In the genomic region with DNA sequence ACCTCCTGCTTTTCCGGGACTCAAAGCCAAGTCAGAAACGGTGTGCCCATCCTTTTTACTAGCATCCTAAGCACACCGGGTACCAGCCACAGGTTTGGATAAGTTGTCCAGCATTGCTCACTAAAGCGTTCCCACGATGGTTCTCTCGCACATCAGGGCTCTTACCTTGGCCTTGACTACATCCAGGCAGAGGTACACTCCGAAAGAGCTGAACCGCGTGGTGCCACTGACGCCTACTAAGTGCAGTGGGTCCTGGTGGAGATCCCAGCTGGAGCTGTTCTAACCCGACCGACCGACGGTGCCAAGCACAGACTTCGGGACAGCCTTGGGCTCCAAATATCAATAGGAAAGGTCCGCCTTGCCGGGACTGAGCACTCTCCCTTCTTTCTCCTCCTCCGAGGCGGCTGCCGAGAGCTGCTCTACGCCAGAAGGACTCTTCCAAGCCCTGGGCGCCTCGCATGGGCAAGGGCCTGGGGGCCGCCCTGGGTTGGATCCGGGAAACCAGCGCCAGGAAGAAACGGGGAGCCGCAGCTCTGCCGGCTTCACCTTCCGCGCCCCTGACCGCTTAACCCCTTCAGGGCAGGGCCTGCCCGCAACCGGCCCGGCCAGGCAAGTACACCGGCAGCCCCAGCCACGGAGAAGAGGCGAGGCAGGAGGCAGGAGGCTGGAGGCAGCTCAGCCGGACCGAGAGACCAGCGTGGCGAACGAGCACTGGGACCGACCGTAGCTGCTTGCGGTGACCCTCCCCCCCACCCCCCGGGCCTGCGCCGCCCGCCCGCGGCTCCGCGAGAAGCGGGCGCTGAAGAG, we compare ENCODE assay signal across 8 mouse cellular contexts. TPM values are rescaled to one million over a fixed set of nuclear protein-coding genes. Genes with fewer than 3 reads are reported as not detected.
DNase-seq lines count a peak whose midpoint lies in the region; ATAC-seq and TF ChIP-seq lines count a peak whose summit lies in the region.

No protein-coding gene starts in this region.

- WGBS in forebrain, postnatal 0 days = 2% methylated on average over 52 of the region's 56 CpGs
- WGBS in hindbrain, embryonic 10.5 days = under 1% methylated on average over 56 of the region's 56 CpGs

- peaks cover 19% of the 10 kb centered on the region for H3K4me1 ChIP-seq in forebrain, postnatal 0 days (ENCODE audit: insufficient read depth)
- peaks cover 36% of the 10 kb centered on the region for H3K4me1 ChIP-seq in hindbrain, embryonic 10.5 days (replicated peaks)

- CTCF ChIA-PET in Patski (lab: Charles Lee) = interaction anchor here (0.8 to 5.3 kb wide), 6 partner anchors 9 to 345 kb away, joined by 3 to 50 read pairs (median 10); no protein-coding TSS in a partner anchor

- peak overlapping the region; percentile 90 for H3K4me3 ChIP-seq in forebrain, postnatal 0 days (ENCODE audit: low read depth, low read length)
- H3K4me3 ChIP-seq in hindbrain, embryonic 10.5 days = peak overlapping the region; percentile 88

- ATAC-seq in Patski = peak; percentile 27
- peak; percentile 25 for ATAC-seq in forebrain, postnatal 0 days
- 0 out of 2 replicates have a peak, but pooled peaks have one; percentile 1 for ATAC-seq in megakaryocyte, adult 5-6 weeks (ENCODE audit: poor library complexity, severe bottlenecking)
- no peak for ATAC-seq in monocyte, adult 5-6 weeks (replicated peaks; ENCODE audit: insufficient number of reproducible peaks, low FRiP score, low TSS enrichment, poor library complexity, severe bottlenecking)

- peak overlapping the region; percentile 95 for H3K9ac ChIP-seq in forebrain, postnatal 0 days

- POLR2A ChIA-PET in Patski (lab: Charles Lee) = interaction anchor here (0.5 to 1.0 kb wide), 2 partner anchors 253 to 344 kb away, joined by 3 to 4 read pairs; no protein-coding TSS in a partner anchor

- no peaks in the 10 kb centered on the region for H3K36me3 ChIP-seq in forebrain, postnatal 0 days (ENCODE audit: insufficient read depth)
- no peaks in the 10 kb centered on the region for H3K36me3 ChIP-seq in hindbrain, embryonic 10.5 days

- TF ChIP-seq CTCF in Patski (IDR thresholded peaks at IDR 0.05) = no peak
- TF ChIP-seq CTCF in forebrain, postnatal 0 days (IDR thresholded peaks at IDR 0.05; ENCODE audit: low read depth) = no peak

- in situ Hi-C loops in Patski (cut with MboI; ENCODE audit: low pct_unique_long_range_greater_than_20kb) = loop anchor here (5.0 to 10.0 kb wide), 2 partner anchors 345 to 1582 kb away; no protein-coding TSS in a partner anchor

- H3K9me3 ChIP-seq in forebrain, postnatal 0 days (ENCODE audit: low read length) = no peaks in the 10 kb centered on the region
- no peaks in the 10 kb centered on the region for H3K9me3 ChIP-seq in hindbrain, embryonic 10.5 days

- peak overlapping the region; percentile 73 for H3K4me2 ChIP-seq in forebrain, postnatal 0 days (ENCODE audit: low read depth)

- intact Hi-C loops in left cerebral cortex, postnatal 14 days (cut with DNase I) = loop anchor here (1.0 to 10.0 kb wide), 5 partner anchors 60 to 1500 kb away; no protein-coding TSS in a partner anchor

- no peaks in the 10 kb centered on the region for H3K27me3 ChIP-seq in Patski
- H3K27me3 ChIP-seq in forebrain, postnatal 0 days (ENCODE audit: insufficient read depth, low read length) = no peaks in the 10 kb centered on the region
- H3K27me3 ChIP-seq in hindbrain, embryonic 10.5 days (ENCODE audit: insufficient read depth, poor library complexity, severe bottlenecking) = no peaks in the 10 kb centered on the region

- DNase-seq in Patski (ENCODE audit: low read depth, low spot score) = no peak
- peak; percentile 64 for DNase-seq in cerebellum, adult 11-12 months
- DNase-seq in forebrain, postnatal 0 days = peak; percentile 57
- DNase-seq in hindbrain, embryonic 10.5 days (ENCODE audit: low spot score) = peak; percentile 73
- DNase-seq in left cerebral cortex, postnatal 14 days (ENCODE audit: low spot score in 2 of 2) = peak; percentile 23 to 33
- peak; percentile 45 for DNase-seq in right cerebral cortex, postnatal 25 days

- H3K27ac ChIP-seq in forebrain, postnatal 0 days (ENCODE audit: low read depth, low read length) = peak overlapping the region; percentile 95
- peak overlapping the region; percentile 96 for H3K27ac ChIP-seq in hindbrain, embryonic 10.5 days

RNA-seq across cellular contexts. Expression of gene Large1, which starts 0.8 kb away (rescaled TPM):
- 68.6 TPM for polyA plus RNA-seq in Patski (2021)
- 108 and 112 TPM in 2 replicates for total RNA-seq in forebrain, postnatal 0 days (2014; rRNA removed)
- polyA plus RNA-seq in forebrain, postnatal 0 days (2015; fragmentation: Nextera tagmentation; extraction: Ambion mirVana) = 13.2 and 16.7 TPM in 2 replicates
- 6.7 and 7.3 TPM in 2 replicates for polyA plus RNA-seq in hindbrain, embryonic 10.5 days (2016; fragmentation: Nextera tagmentation; extraction: Ambion mirVana)
- 100 to 1,000 TPM; 157 to 166 TPM for total RNA-seq in left cerebral cortex, postnatal 14 days (2021)
- 2.0 and 2.4 TPM in 2 replicates for total RNA-seq in megakaryocyte, adult 5-6 weeks (2015)
- total RNA-seq in megakaryocyte, adult 5-6 weeks (2017) = 1.9 TPM in 2 replicates
- 1.1 to 2.2 TPM (median 1.2 TPM) in 3 replicates for total RNA-seq in monocyte, adult 5-6 weeks (2017)

Comparison
In these comparisons a context has a peak if more than half of its experiments do, and no peak if none do; other contexts are left out.
1. RNA of gene Large1, which starts 0.8 kb away (total RNA-seq): 157 to 166 TPM in left cerebral cortex, postnatal 14 days and 108 to 112 TPM in forebrain, postnatal 0 days; 1.9 to 2.4 TPM in megakaryocyte, adult 5-6 weeks and 1.1 to 2.2 TPM in monocyte, adult 5-6 weeks; every median in the first group is over 10 times any median in the second.